Mouse (Mus musculus): ENCODE results near the gene Olfr92.

DNA sequence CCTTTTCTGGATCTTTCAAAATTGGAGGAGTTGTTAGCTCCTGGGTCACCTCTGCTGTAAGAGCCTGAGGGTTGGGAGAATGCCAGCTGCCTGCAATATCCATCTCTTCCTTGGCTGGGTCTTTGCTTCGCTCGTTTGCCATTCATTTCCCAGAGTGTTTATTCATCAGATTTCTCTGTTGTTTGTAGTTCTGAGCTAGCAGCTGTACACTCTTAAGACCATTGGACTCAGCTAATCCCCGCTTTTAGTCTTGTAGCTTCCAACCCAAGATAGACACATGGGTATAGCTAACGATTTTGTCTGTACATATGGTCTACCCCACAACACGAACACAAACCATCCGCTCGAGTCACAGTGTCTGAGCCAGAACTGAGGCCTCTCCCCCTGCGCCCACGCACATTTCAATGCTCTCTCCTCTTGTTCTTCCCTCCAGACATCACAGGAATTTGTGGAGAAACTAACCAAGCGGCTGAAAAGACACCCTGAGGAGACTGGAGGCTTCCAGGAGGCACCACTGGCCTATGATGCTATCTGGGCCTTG is 57.7 kb downstream of the Olfr92 start:
- no peak for TF ChIP-seq POLR2A (IDR thresholded peaks at IDR 0.05; ENCODE audit: low read depth, low read length)
- TF ChIP-seq CTCF (conservative IDR thresholded peaks at IDR 0.05; ENCODE audit: insufficient read depth, insufficient read length, low read depth, low read length) = no peak

All from kidney, adult 2 months (tissue).